Mouse (Mus musculus) liver, adult 2 months (tissue): ENCODE measurements around the gene Eif2b2.

Source experiments
- CTCF ChIP-seq: fragments of 200-500 bp; IDR thresholded peaks from 2 replicates; pipeline ENCODE4 v1.5.1; 2011; ENCODE audit warnings: low read depth, low read length, control low read depth
- POLR2A ChIP-seq: fragments of 200-500 bp; IDR thresholded peaks from 2 replicates; pipeline ENCODE4 v1.6.1; 2011; ENCODE audit warnings: low read length, control low read depth; ENCODE audit not compliant: insufficient read depth; ENCODE audit errors: extremely low read depth

DNA sequence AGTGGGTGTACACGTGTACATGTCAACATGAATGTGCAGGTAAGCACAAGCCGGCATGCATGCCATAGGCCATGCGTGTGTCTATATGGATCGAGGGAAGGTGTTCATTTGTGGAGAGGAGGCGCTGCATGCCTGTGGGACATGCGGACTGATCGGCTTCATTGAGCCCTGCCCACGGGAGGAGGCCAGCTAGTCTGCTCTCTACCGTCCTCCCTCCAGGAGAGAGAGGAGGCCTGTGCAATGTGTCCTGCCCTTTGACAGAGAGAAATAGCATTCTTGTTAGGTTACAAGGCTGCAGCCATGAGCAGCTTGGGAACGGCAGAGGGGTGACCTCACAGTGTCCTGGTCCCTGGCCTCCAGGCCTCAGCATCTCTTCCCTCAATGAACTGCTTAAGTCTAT, 23.1 kb upstream of the Eif2b2 start:
- TF ChIP-seq POLR2A (no peak), CTCF (no peak)
